Mouse (Mus musculus) bone marrow macrophage, adult 2 months (primary cell): ENCODE results near the gene L1cam.

Experiments used
- CTCF ChIP-seq: IDR thresholded peaks from 2 replicates; pipeline ENCODE4 v1.5.1; 2012; ENCODE audit warnings: low read depth, mild to moderate bottlenecking, low read length, moderate library complexity
- POLR2A ChIP-seq: IDR thresholded peaks from 2 replicates; pipeline ENCODE4 v1.6.1; 2012; ENCODE audit warnings: mild to moderate bottlenecking, low read depth, low read length, borderline replicate concordance

DNA sequence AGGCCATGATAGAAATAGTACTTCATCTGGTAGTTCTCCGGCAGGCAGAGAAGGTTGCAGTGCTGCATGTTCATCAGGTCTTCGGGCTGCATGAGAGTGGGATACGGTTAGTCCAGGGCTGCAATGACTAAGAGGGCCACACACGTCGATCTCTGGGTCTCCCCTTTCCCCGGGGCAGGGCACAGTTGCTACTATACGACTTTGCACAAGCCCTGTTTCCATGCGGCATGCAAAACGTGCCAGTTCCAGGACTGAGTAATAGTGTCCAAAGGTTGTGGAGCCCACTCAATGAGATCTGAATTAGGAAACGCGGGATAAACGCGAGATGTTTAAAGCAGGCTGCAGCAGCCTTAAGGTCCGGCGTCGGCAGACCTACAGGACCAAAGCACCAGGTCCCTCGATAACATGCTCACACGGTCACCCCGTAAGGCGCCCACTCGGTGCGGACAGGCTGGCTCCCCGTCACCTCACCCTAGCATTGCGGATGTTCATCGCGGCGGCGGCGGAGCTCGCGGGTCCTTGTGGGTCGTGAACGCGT is 25.4 kb upstream of the L1cam start:
- TF ChIP-seq POLR2A (no peak), CTCF (no peak)
